Mouse (Mus musculus): ENCODE data around the gene Qpctl. TPM values are rescaled to one million over a fixed set of nuclear protein-coding genes. Genes with fewer than 3 reads are reported as not detected.

The Qpctl gene
- polyA plus RNA-seq, 1 experiment from 2014 or later, result 26.4 TPM

- peak; percentile 79 for ATAC-seq (replicated peaks)
- peak overlapping the region; percentile 49 for H3K4me3 ChIP-seq
- no peaks in the 10 kb centered on the region for H3K9me3 ChIP-seq
- peaks cover 3% of the 10 kb centered on the region; the same call in 1 of the 2 replicates for H3K36me3 ChIP-seq (replicated peaks)
- H3K4me1 ChIP-seq, result peaks cover 46% of the 10 kb centered on the region
- H3K9ac ChIP-seq, result peak overlapping the region; percentile 46
- peak overlapping the region; percentile 66 for H3K27ac ChIP-seq
- H3K27me3 ChIP-seq (replicated peaks), result peaks cover 27% of the 10 kb centered on the region
- WGBS, result 1% methylated on average over 45 of the region's 45 CpGs
- peak overlapping the region; percentile 96 for H3K4me2 ChIP-seq
These were observed 55.3 kb downstream of the Qpctl start for GRCm38 (mm10) chr7:19093537-19094385.

GRCm38 (mm10) chr7:19093174-19093521 is 55.9 kb downstream of the Qpctl start:
- peak overlapping the region; percentile 49 for H3K4me3 ChIP-seq
- no peaks in the 10 kb centered on the region for H3K9me3 ChIP-seq
- H3K4me2 ChIP-seq, result peak overlapping the region; percentile 96
- WGBS, result 5% methylated on average over 10 of the region's 15 CpGs
- H3K36me3 ChIP-seq (replicated peaks), result peaks cover 3% of the 10 kb centered on the region; the same call in 1 of the 2 replicates
- H3K27me3 ChIP-seq (replicated peaks), result peaks cover 27% of the 10 kb centered on the region
- no peak overlapping the region for H3K9ac ChIP-seq
- H3K27ac ChIP-seq, result peak overlapping the region; percentile 51; the same call in 1 of the 2 replicates
- peaks cover 46% of the 10 kb centered on the region for H3K4me1 ChIP-seq
- peak; percentile 13 for ATAC-seq (replicated peaks)

- no peaks in the 10 kb centered on the region for H3K9me3 ChIP-seq
- WGBS, result 7% methylated on average over 38 of the region's 38 CpGs
- H3K4me2 ChIP-seq, result peak overlapping the region; percentile 96
- H3K27me3 ChIP-seq (replicated peaks), result peaks cover 27% of the 10 kb centered on the region
- 0 out of 2 replicates have a peak overlapping the region, but pooled peaks have one; percentile 49 for H3K4me3 ChIP-seq
- 0 out of 2 replicates have a peak overlapping the region, but pooled peaks have one; percentile 18 for H3K27ac ChIP-seq
- H3K9ac ChIP-seq, result no peak overlapping the region
- ATAC-seq (replicated peaks), result peak; percentile 45
- peaks cover 46% of the 10 kb centered on the region for H3K4me1 ChIP-seq
- H3K36me3 ChIP-seq (replicated peaks), result peaks cover 7% of the 10 kb centered on the region
These were observed 56.5 kb downstream of the Qpctl start for GRCm38 (mm10) chr7:19092381-19093173.

DNA sequence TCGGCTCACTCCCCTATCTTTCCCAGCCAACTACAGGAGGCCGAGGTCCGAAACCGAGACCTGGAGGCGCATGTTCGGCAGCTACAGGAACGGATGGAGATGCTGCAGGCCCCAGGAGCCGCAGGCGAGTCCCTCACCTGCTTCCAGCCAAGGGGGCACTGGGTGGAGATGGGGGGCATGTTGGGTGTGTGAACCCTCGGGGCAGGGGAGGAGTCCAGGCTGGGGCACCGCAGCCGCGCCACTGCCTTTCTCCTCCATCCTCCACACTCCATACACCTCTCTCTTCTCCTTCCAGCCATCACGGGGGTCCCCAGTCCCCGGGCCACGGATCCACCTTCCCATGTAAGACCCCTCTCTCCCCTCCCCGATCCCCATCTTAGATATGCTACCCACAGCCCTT is 57.2 kb downstream of the Qpctl start:
- Histone ChIP-seq H3K9me3 (no peaks in the 10 kb centered on the region), H3K4me2 (no peak overlapping the region), H3K36me3 (replicated peaks) (peaks cover 7% of the 10 kb centered on the region), H3K4me3 (no peak overlapping the region), H3K27me3 (replicated peaks) (peaks cover 27% of the 10 kb centered on the region), H3K4me1 (peaks cover 46% of the 10 kb centered on the region), H3K27ac (no peak overlapping the region), H3K9ac (no peak overlapping the region)
- ATAC-seq (replicated peaks), result no peak
- 33% methylated on average over 16 of the region's 17 CpGs for WGBS

MicroRNA genes within 50 kb of the gene (microRNA counts, 519-probe panel; counts per million panel counts)
- microRNA mmu-miR-330, result 1,760 counts per million, percentile 10 among the panel's probes with 10 or more counts

Small RNA genes within 50 kb of the gene (microRNA-seq; reads per million reads assigned to microRNA genes)
- gene Mir330, result 562 reads per million, percentile 74 among the genes with 10 or more reads in this experiment

Other genes with a start within 250 kb of the Qpctl start
- 24.6 and 25.8 TPM in 2 replicates for gene Ccdc61, start 238.9 kb downstream of the Qpctl start, polyA plus RNA-seq (2015; fragmentation: Nextera tagmentation; extraction: Ambion mirVana)
- 15.2 and 15.9 TPM in 2 replicates for gene Nova2, start 223.4 kb downstream of the Qpctl start, polyA plus RNA-seq (2015; fragmentation: Nextera tagmentation; extraction: Ambion mirVana)
- gene Nanos2, start 161.9 kb downstream of the Qpctl start, polyA plus RNA-seq (2015; fragmentation: Nextera tagmentation; extraction: Ambion mirVana), result 0.80 and 1.0 TPM in 2 replicates
- 5.8 and 6.2 TPM in 2 replicates for gene Mypop, start 158.0 kb downstream of the Qpctl start, polyA plus RNA-seq (2015; fragmentation: Nextera tagmentation; extraction: Ambion mirVana)
- 33.4 and 40.2 TPM in 2 replicates for gene Irf2bp1, start 145.2 kb downstream of the Qpctl start, polyA plus RNA-seq (2015; fragmentation: Nextera tagmentation; extraction: Ambion mirVana)
- not detected in 2 replicates for gene Foxa3, start 125.8 kb downstream of the Qpctl start, polyA plus RNA-seq (2015; fragmentation: Nextera tagmentation; extraction: Ambion mirVana)
- gene Sympk, start 124.9 kb downstream of the Qpctl start, polyA plus RNA-seq (2015; fragmentation: Nextera tagmentation; extraction: Ambion mirVana), result 30.6 and 32.7 TPM in 2 replicates
- gene Rsph6a, start 94.6 kb downstream of the Qpctl start, polyA plus RNA-seq (2015; fragmentation: Nextera tagmentation; extraction: Ambion mirVana), result 0.15 and 0.37 TPM in 2 replicates
- gene Dmwd, start 73.1 kb downstream of the Qpctl start, polyA plus RNA-seq (2015; fragmentation: Nextera tagmentation; extraction: Ambion mirVana), result 34.2 and 40.9 TPM in 2 replicates
- 10.8 and 13.9 TPM in 2 replicates for gene Dmpk, start 65.4 kb downstream of the Qpctl start, polyA plus RNA-seq (2015; fragmentation: Nextera tagmentation; extraction: Ambion mirVana)
- 2.1 and 2.2 TPM in 2 replicates for gene Six5, start 54.7 kb downstream of the Qpctl start, polyA plus RNA-seq (2015; fragmentation: Nextera tagmentation; extraction: Ambion mirVana)
- gene Gm4969, start 30.9 kb downstream of the Qpctl start, polyA plus RNA-seq (2015; fragmentation: Nextera tagmentation; extraction: Ambion mirVana), result 6.9 and 7.3 TPM in 2 replicates
- 21.1 and 21.4 TPM in 2 replicates for gene Fbxo46, start 29.4 kb downstream of the Qpctl start, polyA plus RNA-seq (2015; fragmentation: Nextera tagmentation; extraction: Ambion mirVana)
- gene Snrpd2, start 431 bp upstream of the Qpctl start, polyA plus RNA-seq (2015; fragmentation: Nextera tagmentation; extraction: Ambion mirVana), result 109 and 112 TPM in 2 replicates
- gene Gipr, start 16.8 kb upstream of the Qpctl start, polyA plus RNA-seq (2015; fragmentation: Nextera tagmentation; extraction: Ambion mirVana), result 3.5 and 4.3 TPM in 2 replicates
- 8.9 and 10.8 TPM in 2 replicates for gene Eml2, start 27.1 kb upstream of the Qpctl start, polyA plus RNA-seq (2015; fragmentation: Nextera tagmentation; extraction: Ambion mirVana)
- gene Gpr4, start 63.2 kb upstream of the Qpctl start, polyA plus RNA-seq (2015; fragmentation: Nextera tagmentation; extraction: Ambion mirVana), result 3.5 and 4.0 TPM in 2 replicates
- gene Opa3, start 79.0 kb upstream of the Qpctl start, polyA plus RNA-seq (2015; fragmentation: Nextera tagmentation; extraction: Ambion mirVana), result 37.9 and 41.1 TPM in 2 replicates
- 35.9 and 37.4 TPM in 2 replicates for gene Vasp, start 122.5 kb upstream of the Qpctl start, polyA plus RNA-seq (2015; fragmentation: Nextera tagmentation; extraction: Ambion mirVana)
- 1.1 and 1.7 TPM in 2 replicates for gene Ppm1n, start 130.8 kb upstream of the Qpctl start, polyA plus RNA-seq (2015; fragmentation: Nextera tagmentation; extraction: Ambion mirVana)
- gene Rtn2, start 133.3 kb upstream of the Qpctl start, polyA plus RNA-seq (2015; fragmentation: Nextera tagmentation; extraction: Ambion mirVana), result 112 and 121 TPM in 2 replicates
- gene Fosb, start 160.8 kb upstream of the Qpctl start, polyA plus RNA-seq (2015; fragmentation: Nextera tagmentation; extraction: Ambion mirVana), result 0.08 TPM in 1 of 2 replicates, not detected in the other
- gene Ercc1, start 195.5 kb upstream of the Qpctl start, polyA plus RNA-seq (2015; fragmentation: Nextera tagmentation; extraction: Ambion mirVana), result 80.2 and 83.3 TPM in 2 replicates
- 22.0 and 25.1 TPM in 2 replicates for gene Cd3eap, start 210.2 kb upstream of the Qpctl start, polyA plus RNA-seq (2015; fragmentation: Nextera tagmentation; extraction: Ambion mirVana)
- gene Ppp1r13l, start 210.5 kb upstream of the Qpctl start, polyA plus RNA-seq (2015; fragmentation: Nextera tagmentation; extraction: Ambion mirVana), result 2.1 and 2.5 TPM in 2 replicates
- gene Ercc2, start 232.7 kb upstream of the Qpctl start, polyA plus RNA-seq (2015; fragmentation: Nextera tagmentation; extraction: Ambion mirVana), result 29.7 and 33.0 TPM in 2 replicates